Mouse (Mus musculus) lung, embryonic 14.5 days (tissue): ENCODE measurements around the gene Irf3. TPM values are rescaled to one million over a fixed set of nuclear protein-coding genes. Genes with fewer than 3 reads are reported as not detected.

Experiments
- ATAC-seq: fragments of 200-750 bp; cut with Nextera tagmentation; 2 replicates; pipeline ENCODE4 v1.8.0; 2017; ENCODE audit warnings: mild to moderate bottlenecking, moderate TSS enrichment, moderate library complexity; ENCODE audit not compliant: insufficient read depth
- DNase-seq: peaks from one replicate; pipeline ENCODE4 v3.0.0-alpha.2; 2015
- H3K27ac ChIP-seq: fragments of 300-500 bp; sonication (generic); 2 replicates; pipeline ENCODE4 v1.5.1; 2014; ENCODE audit warnings: low read depth, mild to moderate bottlenecking, moderate library complexity
- H3K27me3 ChIP-seq: fragments of 300-500 bp; sonication (generic); 2 replicates; pipeline ENCODE4 v1.6.1; 2014; ENCODE audit warnings: low read length, control low read depth; ENCODE audit not compliant: insufficient read depth
- H3K36me3 ChIP-seq: fragments of 300-500 bp; sonication (generic); 2 replicates; pipeline ENCODE4 v1.6.1; 2014; ENCODE audit warnings: control low read depth; ENCODE audit not compliant: insufficient read depth
- H3K4me1 ChIP-seq: fragments of 300-500 bp; sonication (generic); 2 replicates; pipeline ENCODE4 v1.6.1; 2014; ENCODE audit warnings: antibody characterized with exemption, control low read depth; ENCODE audit not compliant: insufficient read depth
- H3K4me2 ChIP-seq: fragments of 300-500 bp; sonication (generic); 2 replicates; pipeline ENCODE4 v1.6.1; 2014; ENCODE audit warnings: mild to moderate bottlenecking
- H3K4me3 ChIP-seq: fragments of 300-500 bp; sonication (generic); 2 replicates; pipeline ENCODE4 v1.5.1; 2014; ENCODE audit warnings: low read depth, low read length
- H3K9ac ChIP-seq: fragments of 300-500 bp; sonication (generic); 2 replicates; pipeline ENCODE4 v1.6.1; 2014
- H3K9me3 ChIP-seq: fragments of 300-500 bp; sonication (generic); 2 replicates; pipeline ENCODE4 v1.6.1; 2016; ENCODE audit warnings: low read depth, low read length, control low read depth
- CTCF ChIP-seq: IDR thresholded peaks from 2 replicates; pipeline ENCODE4 v1.5.1; 2016; ENCODE audit warnings: antibody characterized with exemption, low read depth
- WGBS: fragments of 180-500 bp; shearing (Covaris S2); extraction: QIAGEN DNeasy Blood & Tissue Kit; methylation state at CpG from one replicate; pipeline ENCODE4 v1.1.7; 2014; 5-methylcytosine and 5-hydroxymethylcytosine counted together
- polyA plus RNA-seq: library from polyadenylated mRNA; unstranded; fragments of >200 nt; fragmentation: Nextera tagmentation; extraction: Ambion mirVana; gene quantifications from 2 replicates; pipeline ENCODE4 v1.2.1, GENCODE M21; 2014

The Irf3 gene
- polyA plus RNA-seq, 1 experiment from 2014 or later: 83.0 TPM

DNA sequence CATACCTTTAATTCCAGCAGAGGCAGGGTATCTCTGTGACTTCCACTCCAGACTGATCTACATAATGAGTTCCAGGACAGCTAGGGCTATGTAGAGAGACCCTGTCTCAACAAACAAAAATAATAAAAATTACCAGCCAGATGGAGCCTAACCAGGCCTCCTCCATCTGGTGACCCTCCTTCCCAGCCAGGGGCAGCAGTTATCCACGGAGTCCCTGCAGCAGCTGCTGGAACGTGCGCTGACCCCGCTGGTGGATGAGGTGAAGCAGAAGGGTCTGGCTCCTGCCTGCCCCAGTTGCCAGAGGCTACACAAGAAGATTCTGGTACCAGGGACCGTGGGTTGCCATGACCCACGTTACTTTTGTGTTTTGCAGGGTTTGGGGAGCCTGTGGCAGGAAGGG, 41.2 kb upstream of the Irf3 start:
- no peaks in the 10 kb centered on the region for H3K9me3 ChIP-seq
- H3K27ac ChIP-seq: no peak overlapping the region
- no peak overlapping the region for H3K4me3 ChIP-seq
- WGBS: 68% methylated on average over 6 of the region's 6 CpGs
- H3K36me3 ChIP-seq: peaks cover 2% of the 10 kb centered on the region; the same call in 1 of the 2 replicates
- no peak overlapping the region for H3K4me2 ChIP-seq
- ATAC-seq: no peak
- no peak overlapping the region for H3K9ac ChIP-seq
- peaks cover 6% of the 10 kb centered on the region; the same call in 1 of the 2 replicates for H3K27me3 ChIP-seq
- peaks cover 12% of the 10 kb centered on the region; the same call in 1 of the 2 replicates for H3K4me1 ChIP-seq
- DNase-seq: no peak
- TF ChIP-seq CTCF: no peak

DNA sequence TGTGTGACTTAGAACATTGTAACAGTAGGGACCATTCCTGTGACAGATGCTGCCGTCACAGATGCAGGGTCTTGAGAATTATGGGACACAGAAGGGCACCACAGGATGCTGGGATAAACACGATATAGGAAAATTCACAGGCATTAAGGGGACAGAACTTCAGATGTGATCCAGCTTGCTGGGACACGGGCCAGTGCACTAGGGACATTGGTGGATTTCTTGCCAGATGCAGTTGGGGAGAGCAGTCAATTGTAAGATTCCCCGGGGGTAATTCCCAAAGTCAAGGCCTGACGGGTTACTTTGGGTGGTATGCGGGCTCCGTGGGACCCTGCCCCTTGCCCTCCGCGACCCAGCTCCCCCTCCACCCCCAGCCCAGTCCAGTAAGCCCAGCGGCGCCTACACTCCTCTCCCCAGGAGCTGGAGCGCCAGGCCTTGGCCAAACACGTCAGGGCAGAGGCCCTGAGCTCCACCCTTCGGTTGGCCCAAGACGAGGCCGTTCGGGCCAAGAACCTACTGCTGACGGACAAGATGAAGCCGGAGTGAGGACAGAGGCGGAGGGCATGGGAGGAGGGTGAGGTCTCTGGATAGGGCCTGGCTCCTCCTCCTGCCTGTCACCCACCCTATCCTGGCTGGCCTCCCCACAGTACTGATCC, 40.1 kb upstream of the Irf3 start:
- ATAC-seq (no peak), DNase-seq (no peak)
- Histone ChIP-seq H3K9ac (no peak overlapping the region), H3K27me3 (no peaks in the 10 kb centered on the region), H3K9me3 (no peaks in the 10 kb centered on the region), H3K4me1 (0 out of 2 replicates have a peak, but pooled peaks cover 3% of the 10 kb centered on the region), H3K4me3 (no peak overlapping the region), H3K4me2 (no peak overlapping the region), H3K36me3 (peaks cover 4% of the 10 kb centered on the region; the same call in 1 of the 2 replicates), H3K27ac (no peak overlapping the region)
- no peak for TF ChIP-seq CTCF
- 67% methylated on average over 20 of the region's 20 CpGs for WGBS

DNA sequence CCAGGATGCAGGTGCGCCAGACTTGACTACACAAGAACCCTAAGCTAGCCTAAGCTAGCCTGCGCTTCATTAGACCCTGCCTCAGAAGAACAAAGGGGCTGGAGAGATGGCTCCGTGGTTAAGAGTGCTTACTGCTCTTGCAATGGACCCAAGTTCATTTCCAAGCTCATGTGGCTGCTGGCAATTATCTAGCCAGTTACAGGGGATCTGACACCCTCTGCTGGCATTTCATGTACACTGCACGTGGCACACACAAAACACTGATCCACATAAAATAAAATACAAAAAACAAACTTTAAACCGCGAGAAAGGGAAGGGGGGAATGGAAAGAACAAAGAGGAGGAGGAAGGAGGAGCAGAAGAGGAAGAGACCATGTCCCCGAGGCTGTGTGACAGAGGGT, 39.2 kb upstream of the Irf3 start:
- no peak overlapping the region for H3K4me2 ChIP-seq
- peak; percentile 76 for TF ChIP-seq CTCF
- no peak overlapping the region for H3K9ac ChIP-seq
- 48% methylated on average over 7 of the region's 7 CpGs for WGBS
- H3K27me3 ChIP-seq: no peaks in the 10 kb centered on the region
- no peak overlapping the region for H3K27ac ChIP-seq
- no peak for ATAC-seq
- peak; percentile 80 for DNase-seq
- H3K4me3 ChIP-seq: no peak overlapping the region
- H3K36me3 ChIP-seq: peaks cover 11% of the 10 kb centered on the region; the same call in 1 of the 2 replicates
- H3K9me3 ChIP-seq: no peaks in the 10 kb centered on the region
- H3K4me1 ChIP-seq: no peaks in the 10 kb centered on the region

DNA sequence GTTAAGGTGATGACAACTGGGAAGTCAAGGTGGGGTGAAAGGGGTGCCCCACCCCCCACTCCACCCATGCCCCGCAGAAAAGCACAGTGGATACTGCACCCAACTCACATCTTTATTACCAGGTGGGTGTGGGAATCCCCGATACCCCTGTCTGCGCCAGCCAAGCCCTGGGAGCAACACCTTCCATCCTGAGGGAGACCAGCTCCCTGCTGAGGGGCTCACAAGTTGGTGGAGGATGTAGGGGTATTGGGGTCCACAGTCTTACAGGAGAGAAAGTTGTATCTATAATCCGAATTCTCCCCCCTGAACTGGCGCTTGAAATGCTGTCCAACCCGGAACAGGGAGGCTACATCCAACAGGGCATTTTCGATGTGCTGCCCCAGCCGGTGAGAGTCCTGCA, 38.2 kb upstream of the Irf3 start:
- no peak overlapping the region for H3K4me3 ChIP-seq
- 70% methylated on average over 8 of the region's 8 CpGs for WGBS
- no peaks in the 10 kb centered on the region for H3K27me3 ChIP-seq
- no peak overlapping the region for H3K27ac ChIP-seq
- no peak overlapping the region for H3K4me2 ChIP-seq
- no peaks in the 10 kb centered on the region for H3K9me3 ChIP-seq
- no peaks in the 10 kb centered on the region for H3K4me1 ChIP-seq
- H3K36me3 ChIP-seq: peaks cover 16% of the 10 kb centered on the region; the same call in 1 of the 2 replicates
- ATAC-seq (no peak), DNase-seq (no peak)
- H3K9ac ChIP-seq: no peak overlapping the region
- TF ChIP-seq CTCF: no peak

DNA sequence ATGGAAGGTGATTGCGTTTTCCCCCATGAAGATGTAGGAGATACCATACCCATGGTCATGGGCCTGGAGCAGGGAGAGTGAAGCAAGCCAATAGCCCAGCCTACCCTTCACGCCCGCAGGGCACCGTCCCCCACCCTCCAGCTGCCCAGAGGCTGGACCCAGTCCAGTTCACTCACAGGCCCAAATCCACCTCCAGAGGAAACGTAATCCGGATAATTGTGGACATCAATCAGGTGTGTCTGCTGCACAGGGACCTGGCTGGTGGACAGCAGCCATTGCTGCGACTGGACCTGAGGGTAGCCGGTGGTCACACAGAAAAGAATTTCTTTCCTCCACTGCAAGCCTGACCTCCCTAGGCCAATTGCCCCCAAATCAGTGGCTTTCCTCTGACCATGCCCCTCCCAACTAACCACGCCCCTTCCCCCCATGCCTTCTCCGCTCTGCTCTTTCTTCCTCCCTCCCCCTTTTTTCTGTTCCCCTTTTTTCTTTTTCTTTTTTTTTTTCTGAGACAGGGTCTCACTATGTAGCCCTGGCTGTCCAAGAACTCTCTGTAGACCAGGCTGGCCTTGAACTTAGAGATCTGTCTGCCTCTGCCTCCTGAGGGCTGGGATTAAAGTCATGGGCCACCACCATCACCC, 37.5 kb upstream of the Irf3 start:
- H3K27ac ChIP-seq: no peak overlapping the region
- H3K4me2 ChIP-seq: no peak overlapping the region
- TF ChIP-seq CTCF: no peak
- DNase-seq (no peak), ATAC-seq (no peak)
- no peaks in the 10 kb centered on the region for H3K4me1 ChIP-seq
- peaks cover 16% of the 10 kb centered on the region; the same call in 1 of the 2 replicates for H3K36me3 ChIP-seq
- no peaks in the 10 kb centered on the region for H3K9me3 ChIP-seq
- WGBS: 85% methylated on average over 10 of the region's 10 CpGs
- no peak overlapping the region for H3K9ac ChIP-seq
- H3K4me3 ChIP-seq: no peak overlapping the region
- H3K27me3 ChIP-seq: no peaks in the 10 kb centered on the region

DNA sequence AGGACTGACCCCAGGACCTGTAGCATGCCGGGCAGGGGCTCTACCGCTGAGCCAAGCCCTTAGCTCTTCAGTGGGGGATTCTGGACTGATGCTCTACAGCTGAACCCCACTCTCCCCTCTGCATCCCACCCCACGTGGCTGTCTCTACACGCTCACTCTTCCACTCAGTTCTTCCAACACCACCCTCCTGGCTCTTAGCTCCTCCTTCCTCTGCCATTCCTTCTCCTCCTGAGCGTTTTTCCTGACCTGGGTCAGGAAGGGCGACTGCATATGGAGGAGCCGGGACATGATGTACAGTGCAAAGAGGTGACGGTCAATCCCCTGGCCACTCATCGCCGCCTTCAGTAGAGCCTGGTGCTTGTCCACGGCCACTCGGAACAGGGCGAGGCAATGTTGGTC, 36.9 kb upstream of the Irf3 start:
- Histone ChIP-seq H3K27ac (no peak overlapping the region), H3K9me3 (no peaks in the 10 kb centered on the region), H3K27me3 (no peaks in the 10 kb centered on the region), H3K9ac (no peak overlapping the region), H3K4me3 (no peak overlapping the region), H3K4me1 (no peaks in the 10 kb centered on the region), H3K36me3 (peaks cover 16% of the 10 kb centered on the region; the same call in 1 of the 2 replicates), H3K4me2 (no peak overlapping the region)
- no peak for TF ChIP-seq CTCF
- no peak for ATAC-seq
- 88% methylated on average over 13 of the region's 13 CpGs for WGBS
- no peak for DNase-seq

DNA sequence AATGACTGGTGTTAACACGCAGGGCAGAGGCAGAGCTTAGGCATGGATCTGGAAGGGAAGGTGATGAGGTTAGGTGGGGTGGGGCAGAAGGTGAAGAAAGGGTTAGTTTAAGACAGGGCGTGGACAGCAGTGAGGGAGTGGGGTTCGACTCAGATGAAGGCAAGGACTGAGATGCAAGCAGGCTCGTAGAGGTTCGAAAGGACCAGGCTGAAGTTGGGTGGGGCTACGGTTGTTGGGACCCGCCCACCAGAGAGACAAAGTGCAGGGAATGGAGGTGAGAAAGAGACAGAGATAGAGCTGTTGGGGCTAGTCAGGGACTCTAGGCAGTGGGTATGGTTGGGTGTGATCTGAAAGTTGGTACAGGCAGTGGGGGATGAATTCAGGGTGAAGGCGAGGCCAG, 35.1 kb upstream of the Irf3 start:
- no peak overlapping the region for H3K9ac ChIP-seq
- DNase-seq: no peak
- no peak overlapping the region for H3K4me2 ChIP-seq
- H3K9me3 ChIP-seq: no peaks in the 10 kb centered on the region
- no peak overlapping the region for H3K27ac ChIP-seq
- no peaks in the 10 kb centered on the region for H3K4me1 ChIP-seq
- no peak overlapping the region for H3K4me3 ChIP-seq
- WGBS: 64% methylated on average over 8 of the region's 8 CpGs
- TF ChIP-seq CTCF: no peak
- H3K27me3 ChIP-seq: no peaks in the 10 kb centered on the region
- no peak for ATAC-seq
- peaks cover 24% of the 10 kb centered on the region; the same call in 1 of the 2 replicates for H3K36me3 ChIP-seq
